ENCODE assay signal across 23 mouse cellular contexts in the genomic region with DNA sequence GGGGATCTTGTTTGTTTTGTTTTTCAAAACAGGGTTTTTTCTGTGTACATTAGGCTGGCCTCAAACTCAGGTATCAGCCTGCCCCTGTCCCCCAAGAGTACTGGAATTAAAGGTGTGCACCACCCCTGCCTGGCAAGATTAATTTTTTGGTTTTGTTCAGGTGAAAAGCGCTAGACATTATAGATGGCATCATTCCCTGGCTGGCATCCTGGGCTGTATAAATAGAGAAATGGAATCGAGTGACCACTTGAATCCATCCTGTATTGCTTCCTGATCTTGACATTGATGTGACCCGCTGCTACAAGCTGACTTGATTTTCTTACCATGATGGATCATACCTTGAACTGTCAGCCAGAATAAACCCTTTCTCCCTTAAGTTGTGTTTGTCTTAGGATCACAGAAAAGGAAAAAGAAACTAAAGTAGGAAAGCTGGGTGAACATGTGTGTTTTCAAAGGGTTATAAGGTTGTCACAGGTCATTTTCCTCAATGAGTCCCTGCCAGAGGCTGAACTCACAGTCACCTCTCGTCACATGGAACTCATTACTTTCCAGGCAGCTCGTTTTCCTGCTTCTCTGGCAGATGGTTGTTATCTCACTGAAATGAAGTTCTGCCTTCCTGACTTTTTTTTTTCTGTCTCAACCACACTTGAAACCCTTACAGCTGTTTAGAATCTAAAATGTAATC.
DNase-seq lines count a peak whose midpoint lies in the region; ATAC-seq lines count a peak whose summit lies in the region.
"Had no signal": no experiment of that assay in that cellular context is flagged by ENCODE, and none has a peak within 500 bp of the region (broad histone marks: within the 10 kb centered on the region; RNA-seq: fewer than 3 reads in every experiment).

No protein-coding gene starts in this region.

- no peak for DNase-seq in heart, adult 9 months (ENCODE audit: low spot score in 2 of 2)
- DNase-seq in midbrain, embryonic 11.5 days (ENCODE audit: low spot score, missing footprints), result peak; percentile 78
- DNase-seq in midbrain, embryonic 10.5 days (ENCODE audit: low spot score), result no peak
- DNase-seq in embryonic facial prominence, embryonic 14.5 days (ENCODE audit: low spot score), result peak; percentile 61
- DNase-seq in right cerebral cortex, adult 2 months (ENCODE audit: low spot score in 2 of 2), result no peak
- DNase-seq in spleen, postnatal 36 days (ENCODE audit: low spot score in 2 of 2), result no peak
- DNase-seq: adrenal gland, postnatal 36 days; B cell, adult 2 months; cerebellum, adult 8-10 months; forebrain, postnatal 0 days; gastrocnemius, postnatal 10 days; heart, adult 2 months; heart, postnatal 14 days; kidney, adult 9 months; lung, postnatal 10 days; thymus, postnatal 25 days had no signal

- H3K36me3 ChIP-seq in heart, embryonic 12.5 days, result peaks cover 5% of the 10 kb centered on the region; the same call in 1 of the 2 replicates
- no peaks in the 10 kb centered on the region for H3K36me3 ChIP-seq in midbrain, embryonic 11.5 days (ENCODE audit: control insufficient read depth, insufficient read depth, low read length)
- no peaks in the 10 kb centered on the region for H3K36me3 ChIP-seq in midbrain, embryonic 10.5 days
- no peaks in the 10 kb centered on the region for H3K36me3 ChIP-seq in embryonic facial prominence, embryonic 14.5 days (ENCODE audit: control insufficient read depth, insufficient read depth, low read length)
- H3K36me3 ChIP-seq in kidney, embryonic 15.5 days, result no peaks in the 10 kb centered on the region
- H3K36me3 ChIP-seq: embryonic facial prominence, embryonic 12.5 days; limb, embryonic 12.5 days had no signal

- WGBS in heart, embryonic 12.5 days, result 51% methylated on average over 5 of the region's 5 CpGs
- WGBS in midbrain, embryonic 11.5 days, result 76% methylated on average over 5 of the region's 5 CpGs
- WGBS in midbrain, embryonic 10.5 days, result 78% methylated on average over 5 of the region's 5 CpGs
- WGBS in embryonic facial prominence, embryonic 14.5 days, result 28% methylated on average over 5 of the region's 5 CpGs
- WGBS in kidney, embryonic 15.5 days, result 25% methylated on average over 5 of the region's 5 CpGs

- no peaks in the 10 kb centered on the region for H3K27me3 ChIP-seq in heart, embryonic 12.5 days (replicated peaks)
- H3K27me3 ChIP-seq in midbrain, embryonic 11.5 days (ENCODE audit: control insufficient read depth, insufficient read depth, low read length), result no peaks in the 10 kb centered on the region
- no peaks in the 10 kb centered on the region for H3K27me3 ChIP-seq in midbrain, embryonic 10.5 days (ENCODE audit: low read depth, poor library complexity, severe bottlenecking)
- no peaks in the 10 kb centered on the region for H3K27me3 ChIP-seq in embryonic facial prominence, embryonic 14.5 days (replicated peaks; ENCODE audit: control insufficient read depth, insufficient read depth, low read length)
- no peaks in the 10 kb centered on the region for H3K27me3 ChIP-seq in kidney, embryonic 15.5 days
- H3K27me3 ChIP-seq: embryonic facial prominence, embryonic 12.5 days; limb, embryonic 12.5 days; neural tube, embryonic 13.5 days had no signal

- H3K9me3 ChIP-seq in heart, embryonic 12.5 days (replicated peaks), result no peaks in the 10 kb centered on the region; the same call in 1 of the 2 replicates
- no peaks in the 10 kb centered on the region for H3K9me3 ChIP-seq in midbrain, embryonic 11.5 days (ENCODE audit: control insufficient read depth, low read length)
- no peaks in the 10 kb centered on the region for H3K9me3 ChIP-seq in midbrain, embryonic 10.5 days (replicated peaks)
- H3K9me3 ChIP-seq in embryonic facial prominence, embryonic 14.5 days (ENCODE audit: control insufficient read depth, low read length), result peaks cover 8% of the 10 kb centered on the region
- H3K9me3 ChIP-seq in kidney, embryonic 15.5 days (replicated peaks), result 0 out of 2 replicates have a peak, but pooled peaks cover 2% of the 10 kb centered on the region
- H3K9me3 ChIP-seq: embryonic facial prominence, embryonic 12.5 days; limb, embryonic 12.5 days; neural tube, embryonic 13.5 days had no signal

- no peak overlapping the region for H3K4me3 ChIP-seq in heart, embryonic 12.5 days
- H3K4me3 ChIP-seq in midbrain, embryonic 11.5 days (ENCODE audit: low read depth, low read length), result no peak overlapping the region
- H3K4me3 ChIP-seq in midbrain, embryonic 10.5 days, result no peak overlapping the region
- H3K4me3 ChIP-seq in embryonic facial prominence, embryonic 14.5 days (ENCODE audit: low read depth, low read length), result no peak overlapping the region
- no peak overlapping the region for H3K4me3 ChIP-seq in kidney, embryonic 15.5 days (replicated peaks)
- H3K4me3 ChIP-seq: embryonic facial prominence, embryonic 12.5 days; heart, adult 2 months; left cerebral cortex, adult 2 months; limb, embryonic 12.5 days; neural tube, embryonic 13.5 days had no signal

- H3K4me1 ChIP-seq in heart, embryonic 12.5 days (replicated peaks), result peaks cover 6% of the 10 kb centered on the region
- H3K4me1 ChIP-seq in midbrain, embryonic 11.5 days (ENCODE audit: control insufficient read depth, insufficient read depth, low read length), result no peaks in the 10 kb centered on the region
- H3K4me1 ChIP-seq in midbrain, embryonic 10.5 days, result no peaks in the 10 kb centered on the region
- peaks cover 10% of the 10 kb centered on the region; the same call in 1 of the 2 replicates for H3K4me1 ChIP-seq in embryonic facial prominence, embryonic 14.5 days (ENCODE audit: control insufficient read depth, insufficient read depth, low read length)
- H3K4me1 ChIP-seq in kidney, embryonic 15.5 days, result no peaks in the 10 kb centered on the region

- H3K9ac ChIP-seq in heart, embryonic 12.5 days, result no peak overlapping the region
- H3K9ac ChIP-seq in midbrain, embryonic 11.5 days (ENCODE audit: low read length), result no peak overlapping the region
- H3K9ac ChIP-seq in embryonic facial prominence, embryonic 14.5 days (ENCODE audit: low read depth, low read length), result no peak overlapping the region
- H3K9ac ChIP-seq in kidney, embryonic 15.5 days, result no peak overlapping the region
- H3K9ac ChIP-seq: embryonic facial prominence, embryonic 12.5 days; forebrain, postnatal 0 days; limb, embryonic 12.5 days; liver, embryonic 14.5 days; neural tube, embryonic 13.5 days had no signal

- H3K27ac ChIP-seq in heart, embryonic 12.5 days (ENCODE audit: poor library complexity, severe bottlenecking), result 0 out of 2 replicates have a peak overlapping the region, but pooled peaks have one; percentile 16
- H3K27ac ChIP-seq in midbrain, embryonic 11.5 days (ENCODE audit: low read depth, low read length), result no peak overlapping the region
- no peak overlapping the region for H3K27ac ChIP-seq in midbrain, embryonic 10.5 days (replicated peaks)
- no peak overlapping the region for H3K27ac ChIP-seq in embryonic facial prominence, embryonic 14.5 days (replicated peaks; ENCODE audit: low read depth, low read length)
- H3K27ac ChIP-seq in kidney, embryonic 15.5 days, result no peak overlapping the region
- H3K27ac ChIP-seq: embryonic facial prominence, embryonic 12.5 days; heart, adult 2 months; left cerebral cortex, adult 2 months; limb, embryonic 12.5 days; liver, embryonic 14.5 days; neural tube, embryonic 13.5 days had no signal

- H3K4me2 ChIP-seq in heart, embryonic 12.5 days, result no peak overlapping the region
- H3K4me2 ChIP-seq in midbrain, embryonic 11.5 days, result no peak overlapping the region
- no peak overlapping the region for H3K4me2 ChIP-seq in embryonic facial prominence, embryonic 14.5 days (ENCODE audit: low read depth, low read length)
- no peak overlapping the region for H3K4me2 ChIP-seq in kidney, embryonic 15.5 days
- H3K4me2 ChIP-seq: embryonic facial prominence, embryonic 12.5 days; limb, embryonic 12.5 days; neural tube, embryonic 13.5 days had no signal

- no peak for ATAC-seq in heart, embryonic 12.5 days (ENCODE audit: insufficient number of reproducible peaks, low FRiP score)
- no peak for ATAC-seq in midbrain, embryonic 11.5 days (ENCODE audit: low FRiP score)
- no peak for ATAC-seq in embryonic facial prominence, embryonic 14.5 days (ENCODE audit: low read depth)
- no peak for ATAC-seq in kidney, embryonic 15.5 days (replicated peaks; ENCODE audit: low FRiP score)
- ATAC-seq: forebrain, postnatal 0 days had no signal

Comparison
In these comparisons a context has a peak if more than half of its experiments do, and no peak if none do; other contexts are left out.
1. DNase-seq: peak in midbrain, embryonic 11.5 days (single experiment) and embryonic facial prominence, embryonic 14.5 days (single experiment); none in heart, adult 9 months (0 of 2), midbrain, embryonic 10.5 days (single experiment), right cerebral cortex, adult 2 months (0 of 2) and spleen, postnatal 36 days (0 of 2).